Mouse (Mus musculus) heart, postnatal 0 days (tissue): ENCODE measurements around the gene Nfia. TPM values are rescaled to one million over a fixed set of nuclear protein-coding genes. Genes with fewer than 3 reads are reported as not detected.

Experiments
- ATAC-seq: fragments of 200-750 bp; cut with Nextera tagmentation; 2 replicates; pipeline ENCODE4 v1.8.0; 2017; ENCODE audit warnings: low read depth, moderate number of reproducible peaks, moderate library complexity; ENCODE audit not compliant: insufficient read depth
- DNase-seq: peaks from one replicate; pipeline ENCODE4 v3.0.0-alpha.2; 2016; ENCODE audit warnings: low spot score
- H3K27ac ChIP-seq: fragments of 300-500 bp; sonication (generic); 2 replicates; pipeline ENCODE4 v1.5.1; 2014; ENCODE audit warnings: low read depth, mild to moderate bottlenecking
- H3K27me3 ChIP-seq: fragments of 300-500 bp; sonication (generic); 2 replicates; pipeline ENCODE4 v1.6.1; 2014; ENCODE audit warnings: low read length, mixed read lengths; ENCODE audit not compliant: control insufficient read depth, insufficient read depth
- H3K36me3 ChIP-seq: fragments of 300-500 bp; sonication (generic); replicated peaks from 2 replicates; pipeline ENCODE4 v1.6.1; 2014; ENCODE audit warnings: low read length, mixed read lengths; ENCODE audit not compliant: control insufficient read depth, insufficient read depth
- H3K4me1 ChIP-seq: fragments of 300-500 bp; sonication (generic); 2 replicates; pipeline ENCODE4 v1.6.1; 2014; ENCODE audit warnings: antibody characterized with exemption; ENCODE audit not compliant: control insufficient read depth, insufficient read depth
- H3K4me2 ChIP-seq: fragments of 300-500 bp; sonication (generic); 2 replicates; pipeline ENCODE4 v1.6.1; 2014; ENCODE audit warnings: low read depth, mild to moderate bottlenecking, low read length, moderate library complexity
- H3K4me3 ChIP-seq: fragments of 300-500 bp; sonication (generic); 2 replicates; pipeline ENCODE4 v1.5.1; 2014; ENCODE audit warnings: low read depth, low read length
- H3K9ac ChIP-seq: fragments of 300-500 bp; sonication (generic); replicated peaks from 2 replicates; pipeline ENCODE4 v1.6.1; 2014; ENCODE audit warnings: low read depth, low read length, mixed read lengths
- H3K9me3 ChIP-seq: fragments of 300-500 bp; sonication (generic); replicated peaks from 2 replicates; pipeline ENCODE4 v1.6.1; 2016; ENCODE audit warnings: low read length; ENCODE audit not compliant: control insufficient read depth
- CTCF ChIP-seq: IDR thresholded peaks from 2 replicates; pipeline ENCODE4 v1.5.1; 2016; ENCODE audit warnings: antibody characterized with exemption, control low read depth, low read depth
- EP300 ChIP-seq: IDR thresholded peaks from 2 replicates; pipeline ENCODE4 v1.6.1; 2016; ENCODE audit warnings: antibody characterized with exemption, low read depth
- WGBS: fragments of 180-500 bp; shearing (Covaris S2); extraction: QIAGEN DNeasy Blood & Tissue Kit; methylation state at CpG from one replicate; pipeline ENCODE4 v1.1.7; 2014; 5-methylcytosine and 5-hydroxymethylcytosine counted together
- polyA plus RNA-seq: library from polyadenylated mRNA; unstranded; fragments of >200 nt; fragmentation: Nextera tagmentation; extraction: Ambion mirVana; gene quantifications from 2 replicates; pipeline ENCODE4 v1.2.1, GENCODE M21; 2015
- total RNA-seq: library from RNA; depleted of rRNA; stranded (reverse); fragments of >200 nt; gene quantifications from 2 replicates; pipeline ENCODE4 v1.2.3, GENCODE M21; 2014; ENCODE audit warnings: low replicate concordance

Gene Nfia
- total and polyA plus RNA-seq, 2 experiments from 2014 or later = 53.8 to 114 TPM

GRCm38 (mm10) chr4:97984361-97984760, 211.8 kb downstream of the Nfia start:
- Histone ChIP-seq H3K4me2 (no peak overlapping the region), H3K27me3 (no peaks in the 10 kb centered on the region), H3K4me3 (no peak overlapping the region), H3K9me3 (no peaks in the 10 kb centered on the region), H3K9ac (no peak overlapping the region), H3K4me1 (peaks cover 21% of the 10 kb centered on the region), H3K36me3 (no peaks in the 10 kb centered on the region), H3K27ac (no peak overlapping the region)
- no peak for TF ChIP-seq CTCF
- no peak for DNase-seq
- no peak for ATAC-seq
- 93% methylated on average over 2 of the region's 2 CpGs for WGBS

DNA sequence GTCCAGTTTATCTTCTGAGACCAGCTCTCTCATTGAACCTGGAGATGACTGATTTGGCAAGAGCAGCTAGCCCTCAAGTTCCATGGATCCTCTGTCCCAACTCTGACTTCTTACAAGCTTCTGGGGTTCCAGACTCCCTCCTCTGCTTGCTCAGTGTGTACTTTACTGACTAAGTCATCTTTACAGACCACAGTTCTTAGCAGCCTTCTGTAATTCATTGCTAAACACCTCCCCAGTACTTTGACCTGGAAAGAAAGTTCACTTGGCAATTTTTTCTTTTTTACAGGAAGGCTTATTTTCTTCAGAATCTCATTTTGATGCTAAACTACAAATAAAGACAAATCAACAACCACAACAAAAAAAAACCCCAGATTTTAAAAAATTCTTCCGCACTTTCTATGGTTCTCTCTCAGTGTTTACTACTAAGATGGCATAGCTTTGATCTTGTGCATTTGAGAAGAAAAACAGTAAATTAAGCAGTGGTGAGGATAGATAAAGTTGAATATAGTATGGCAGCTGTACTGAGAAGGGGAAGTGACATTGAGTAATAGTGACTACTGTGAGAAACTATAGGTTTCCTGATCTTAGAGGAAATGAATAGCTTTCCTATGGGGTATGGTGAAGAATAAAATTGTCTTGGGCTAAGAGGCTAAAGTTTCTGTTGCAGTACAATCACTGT, 213.7 kb downstream of the Nfia start:
- no peaks in the 10 kb centered on the region for H3K36me3 ChIP-seq
- no peak for TF ChIP-seq EP300
- TF ChIP-seq CTCF = no peak
- 91% methylated on average over 1 of the region's 1 CpGs for WGBS
- no peak overlapping the region for H3K9ac ChIP-seq
- H3K4me2 ChIP-seq = no peak overlapping the region
- H3K4me1 ChIP-seq = peaks cover 32% of the 10 kb centered on the region
- H3K27ac ChIP-seq = peak overlapping the region; percentile 10
- ATAC-seq (no peak), DNase-seq (no peak)
- no peaks in the 10 kb centered on the region for H3K27me3 ChIP-seq
- no peaks in the 10 kb centered on the region for H3K9me3 ChIP-seq
- no peak overlapping the region for H3K4me3 ChIP-seq

DNA sequence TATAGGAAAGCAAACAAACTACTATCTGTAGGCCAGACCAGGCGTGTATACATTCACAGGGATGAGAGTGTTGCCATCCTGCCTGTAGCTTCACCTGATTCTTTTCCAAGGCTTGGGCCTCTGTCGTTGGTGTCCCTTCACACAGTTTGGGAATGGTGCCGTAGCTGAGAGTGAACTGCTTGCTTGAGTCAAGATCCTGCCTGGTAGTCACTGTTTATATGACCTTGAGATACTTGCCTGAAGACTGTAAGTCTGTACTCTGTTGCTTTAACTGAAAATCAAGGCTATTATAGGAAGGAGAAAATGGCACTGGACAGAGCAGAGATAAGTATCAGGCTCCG, 214.2 kb downstream of the Nfia start:
- Histone ChIP-seq H3K9me3 (no peaks in the 10 kb centered on the region), H3K4me1 (peaks cover 35% of the 10 kb centered on the region), H3K9ac (no peak overlapping the region), H3K4me2 (no peak overlapping the region), H3K36me3 (no peaks in the 10 kb centered on the region), H3K4me3 (no peak overlapping the region), H3K27me3 (no peaks in the 10 kb centered on the region), H3K27ac (peak overlapping the region; percentile 10)
- ATAC-seq = 0 out of 2 replicates have a peak, but pooled peaks have one; percentile 3
- WGBS = 50% methylated on average over 4 of the region's 4 CpGs
- no peak for DNase-seq
- TF ChIP-seq CTCF = no peak
- TF ChIP-seq EP300 = no peak

DNA sequence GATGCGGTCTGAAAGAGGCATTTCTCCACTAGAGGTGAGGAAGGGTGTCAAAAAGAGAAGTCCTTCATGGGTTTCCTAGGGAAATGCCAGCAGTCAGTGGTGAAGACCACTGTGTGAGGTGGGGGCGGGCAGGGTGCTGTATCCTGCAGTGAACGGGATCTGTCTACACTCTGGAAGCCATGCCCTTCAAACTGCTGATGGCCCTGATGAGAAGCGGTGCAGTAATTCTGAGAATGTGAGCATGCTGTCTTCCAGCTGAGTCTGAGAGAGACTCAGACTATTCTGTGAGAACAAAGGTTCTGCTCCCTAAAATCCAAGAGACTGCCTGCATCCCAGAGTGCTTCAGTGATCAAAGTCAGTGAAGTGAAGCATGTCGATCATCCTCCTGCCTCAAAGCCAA, 216.2 kb downstream of the Nfia start:
- Histone ChIP-seq H3K9ac (no peak overlapping the region), H3K27ac (peak overlapping the region; percentile 53), H3K4me2 (no peak overlapping the region), H3K4me3 (no peak overlapping the region), H3K9me3 (no peaks in the 10 kb centered on the region), H3K27me3 (no peaks in the 10 kb centered on the region), H3K4me1 (peaks cover 35% of the 10 kb centered on the region), H3K36me3 (no peaks in the 10 kb centered on the region)
- ATAC-seq = no peak
- WGBS = 35% methylated on average over 5 of the region's 5 CpGs
- no peak for DNase-seq
- TF ChIP-seq EP300 (no peak), CTCF (no peak)

DNA sequence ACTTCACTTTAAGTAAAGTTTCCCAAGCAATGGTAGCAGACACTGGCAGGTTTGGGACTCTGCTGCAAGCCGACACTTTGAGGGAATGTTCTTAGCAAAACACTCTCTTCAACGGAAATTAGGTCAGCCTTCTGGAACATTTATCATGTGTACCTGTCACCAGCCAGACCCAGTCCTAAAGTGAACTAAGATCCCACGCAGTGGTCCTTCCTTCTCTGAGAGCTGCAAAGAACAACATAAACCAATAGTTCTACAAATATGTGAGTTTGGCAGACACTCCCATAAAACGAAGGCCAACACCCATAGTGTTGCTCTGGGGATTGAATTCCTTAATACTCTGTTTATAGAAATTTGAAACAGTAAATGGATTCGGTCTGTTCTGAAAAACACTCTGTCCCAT, 217.9 kb downstream of the Nfia start:
- no peak overlapping the region for H3K4me2 ChIP-seq
- ATAC-seq = peak; percentile 85
- no peak overlapping the region for H3K9ac ChIP-seq
- peak; percentile 84 for DNase-seq
- H3K4me1 ChIP-seq = peaks cover 35% of the 10 kb centered on the region
- TF ChIP-seq EP300 = 0 out of 2 replicates have a peak, but pooled peaks have one; percentile 40
- TF ChIP-seq CTCF = no peak
- H3K4me3 ChIP-seq = no peak overlapping the region
- no peaks in the 10 kb centered on the region for H3K27me3 ChIP-seq
- no peaks in the 10 kb centered on the region for H3K36me3 ChIP-seq
- H3K27ac ChIP-seq = peak overlapping the region; percentile 72
- H3K9me3 ChIP-seq = no peaks in the 10 kb centered on the region
- WGBS = 15% methylated on average over 5 of the region's 5 CpGs

- no peaks in the 10 kb centered on the region for H3K36me3 ChIP-seq
- TF ChIP-seq EP300 = no peak
- no peak for TF ChIP-seq CTCF
- DNase-seq = no peak
- H3K27ac ChIP-seq = peak overlapping the region; percentile 72; the same call in 1 of the 2 replicates
- WGBS = 51% methylated on average over 11 of the region's 11 CpGs
- peaks cover 34% of the 10 kb centered on the region for H3K4me1 ChIP-seq
- no peaks in the 10 kb centered on the region for H3K27me3 ChIP-seq
- no peak overlapping the region for H3K9ac ChIP-seq
- no peak overlapping the region for H3K4me2 ChIP-seq
- no peaks in the 10 kb centered on the region for H3K9me3 ChIP-seq
- no peak overlapping the region for H3K4me3 ChIP-seq
- ATAC-seq = no peak
Observed at GRCm38 (mm10) chr4:97991395-97991794, 218.9 kb downstream of the Nfia start.
